Mouse (Mus musculus) stomach, embryonic 16.5 days (tissue): ENCODE data around the gene Cma2. TPM values are rescaled to one million over a fixed set of nuclear protein-coding genes. Genes with fewer than 3 reads are reported as not detected.

Source experiments
- ATAC-seq: fragments of 200-750 bp; cut with Nextera tagmentation; 2 replicates; pipeline ENCODE4 v1.8.0; 2017; ENCODE audit warnings: moderate number of reproducible peaks, moderate TSS enrichment; ENCODE audit not compliant: insufficient read depth, low FRiP score
- H3K27ac ChIP-seq: fragments of 300-500 bp; sonication (generic); 2 replicates; pipeline ENCODE4 v1.5.1; 2014; ENCODE audit warnings: low read length
- H3K27me3 ChIP-seq: fragments of 300-500 bp; sonication (generic); 2 replicates; pipeline ENCODE4 v1.6.1; 2014; ENCODE audit warnings: low read length, control low read depth, mixed read lengths; ENCODE audit not compliant: control insufficient read depth, insufficient read depth
- H3K36me3 ChIP-seq: fragments of 300-500 bp; sonication (generic); 2 replicates; pipeline ENCODE4 v1.6.1; 2014; ENCODE audit warnings: low read length; ENCODE audit not compliant: control insufficient read depth, insufficient read depth
- H3K4me1 ChIP-seq: fragments of 300-500 bp; sonication (generic); 2 replicates; pipeline ENCODE4 v1.6.1; 2014; ENCODE audit warnings: low read length, control low read depth, mixed read lengths; ENCODE audit not compliant: control insufficient read depth, insufficient read depth
- H3K4me2 ChIP-seq: fragments of 300-500 bp; sonication (generic); 2 replicates; pipeline ENCODE4 v1.6.1; 2014; ENCODE audit warnings: low read depth, low read length, mixed read lengths
- H3K4me3 ChIP-seq: fragments of 300-500 bp; sonication (generic); replicated peaks from 2 replicates; pipeline ENCODE4 v1.5.1; 2014; ENCODE audit warnings: mild to moderate bottlenecking, low read length
- H3K9ac ChIP-seq: fragments of 300-500 bp; sonication (generic); 2 replicates; pipeline ENCODE4 v1.6.1; 2014; ENCODE audit warnings: low read length
- H3K9me3 ChIP-seq: fragments of 300-500 bp; sonication (generic); replicated peaks from 2 replicates; pipeline ENCODE4 v1.6.1; 2016; ENCODE audit warnings: low read length, control low read depth; ENCODE audit not compliant: control insufficient read depth
- WGBS: fragments of 180-500 bp; shearing (Covaris S2); extraction: QIAGEN DNeasy Blood & Tissue Kit; methylation state at CpG from one replicate; pipeline ENCODE4 v1.1.7; 2014; 5-methylcytosine and 5-hydroxymethylcytosine counted together
- polyA plus RNA-seq: library from polyadenylated mRNA; unstranded; fragments of >200 nt; fragmentation: Nextera tagmentation; extraction: Ambion mirVana; gene quantifications from 2 replicates; pipeline ENCODE4 v1.2.1, GENCODE M21; 2015

Cma2 gene
- polyA plus RNA-seq, result not detected in 2 replicates

DNA sequence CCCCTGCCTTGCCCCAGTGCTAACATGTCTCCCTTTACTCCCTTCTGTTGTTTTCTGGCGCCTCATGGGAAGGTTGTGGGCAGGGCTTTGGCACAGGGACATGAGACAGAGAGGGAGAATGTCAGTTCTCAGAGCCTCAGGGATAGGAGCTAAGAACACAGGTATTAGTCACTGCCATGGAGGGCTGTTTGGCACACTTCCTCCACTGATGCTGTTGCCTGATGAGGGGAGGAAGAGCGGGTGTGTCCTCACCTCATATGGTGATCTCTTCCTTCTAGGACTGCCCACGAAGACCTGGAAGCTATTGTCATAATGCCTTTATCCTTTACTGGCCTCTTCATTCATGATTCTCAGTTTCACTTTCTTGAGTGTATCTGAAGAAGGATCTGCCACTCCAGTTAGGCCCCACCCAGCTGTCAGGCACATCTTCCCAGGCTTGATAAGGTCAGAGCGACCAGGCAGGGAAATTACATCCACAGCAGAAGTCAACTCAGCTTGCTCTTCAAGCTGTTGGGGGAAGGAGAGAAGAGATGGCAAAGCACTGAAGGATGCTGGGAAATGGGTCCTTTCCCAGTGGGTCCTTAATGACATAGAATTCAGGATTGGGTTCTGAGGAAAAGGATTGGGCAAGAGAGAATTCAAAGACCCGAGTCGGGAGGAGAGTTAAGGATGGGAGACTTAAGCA lies at the start of gene Cma2:
TSS of gene Cma2 (plus strand) at position 635 of the 685 bp plus-strand sequence.
- no peaks in the 10 kb centered on the region for H3K9me3 ChIP-seq
- H3K27ac ChIP-seq, result no peak within 1 kb of the TSS
- H3K9ac ChIP-seq, result no peak within 1 kb of the TSS
- no peaks in the 10 kb centered on the region for H3K27me3 ChIP-seq
- no peaks in the 10 kb centered on the region for H3K4me1 ChIP-seq
- no peak within 1 kb of the TSS for H3K4me2 ChIP-seq
- no peak for ATAC-seq
- no peak within 1 kb of the TSS for H3K4me3 ChIP-seq
- no peaks in the 10 kb centered on the region for H3K36me3 ChIP-seq
- 77% methylated on average over 6 of the region's 6 CpGs for WGBS

DNA sequence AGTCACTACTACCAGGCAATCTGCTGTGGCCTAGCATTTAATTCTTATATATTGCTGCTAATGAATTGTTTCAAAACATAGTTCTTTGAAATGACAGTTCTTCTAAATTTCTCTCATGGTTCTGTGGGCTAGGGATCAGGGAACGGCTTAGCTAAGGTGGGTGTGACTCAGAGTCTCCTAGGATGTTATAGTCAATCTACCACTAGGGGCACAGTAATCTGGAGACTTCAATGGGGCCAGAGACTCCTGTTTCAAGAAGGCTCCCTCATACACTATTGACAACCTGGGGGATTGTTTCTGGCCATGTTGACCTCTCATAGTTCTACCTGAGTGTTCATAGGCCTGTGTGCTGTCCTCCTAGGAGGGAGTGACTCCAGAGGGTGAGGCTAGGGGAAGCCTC lies 45.3 kb upstream of the Cma2 start:
- no peak overlapping the region for H3K4me2 ChIP-seq
- H3K36me3 ChIP-seq, result no peaks in the 10 kb centered on the region
- H3K27ac ChIP-seq, result no peak overlapping the region
- no peaks in the 10 kb centered on the region for H3K27me3 ChIP-seq
- no peak overlapping the region for H3K4me3 ChIP-seq
- ATAC-seq, result no peak
- H3K4me1 ChIP-seq, result peaks cover 3% of the 10 kb centered on the region; the same call in 1 of the 2 replicates
- H3K9me3 ChIP-seq, result no peaks in the 10 kb centered on the region
- no peak overlapping the region for H3K9ac ChIP-seq
- 14% methylated on average over 1 of the region's 1 CpGs for WGBS

DNA sequence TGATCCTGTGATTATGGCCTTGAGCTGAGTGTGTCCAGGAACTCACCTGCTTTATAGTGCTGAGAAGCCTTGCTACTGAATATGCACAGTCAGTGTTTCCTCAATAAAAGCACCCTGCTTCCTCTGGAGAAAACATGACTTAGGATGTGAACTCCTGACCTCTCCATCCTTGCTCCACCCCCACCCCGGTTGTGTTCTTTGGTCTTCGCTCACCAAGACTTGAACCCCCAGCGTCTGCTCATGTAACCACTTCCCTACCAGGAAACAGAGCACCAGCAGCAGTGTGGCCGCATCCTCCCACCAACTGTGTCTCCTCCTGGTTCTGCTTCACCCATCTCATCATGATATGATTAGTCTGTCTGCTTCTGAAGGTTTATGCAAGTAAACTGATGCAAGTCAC lies 37.4 kb upstream of the Cma2 start:
- 48% methylated on average over 4 of the region's 4 CpGs for WGBS
- ATAC-seq, result no peak
- no peak overlapping the region for H3K27ac ChIP-seq

DNA sequence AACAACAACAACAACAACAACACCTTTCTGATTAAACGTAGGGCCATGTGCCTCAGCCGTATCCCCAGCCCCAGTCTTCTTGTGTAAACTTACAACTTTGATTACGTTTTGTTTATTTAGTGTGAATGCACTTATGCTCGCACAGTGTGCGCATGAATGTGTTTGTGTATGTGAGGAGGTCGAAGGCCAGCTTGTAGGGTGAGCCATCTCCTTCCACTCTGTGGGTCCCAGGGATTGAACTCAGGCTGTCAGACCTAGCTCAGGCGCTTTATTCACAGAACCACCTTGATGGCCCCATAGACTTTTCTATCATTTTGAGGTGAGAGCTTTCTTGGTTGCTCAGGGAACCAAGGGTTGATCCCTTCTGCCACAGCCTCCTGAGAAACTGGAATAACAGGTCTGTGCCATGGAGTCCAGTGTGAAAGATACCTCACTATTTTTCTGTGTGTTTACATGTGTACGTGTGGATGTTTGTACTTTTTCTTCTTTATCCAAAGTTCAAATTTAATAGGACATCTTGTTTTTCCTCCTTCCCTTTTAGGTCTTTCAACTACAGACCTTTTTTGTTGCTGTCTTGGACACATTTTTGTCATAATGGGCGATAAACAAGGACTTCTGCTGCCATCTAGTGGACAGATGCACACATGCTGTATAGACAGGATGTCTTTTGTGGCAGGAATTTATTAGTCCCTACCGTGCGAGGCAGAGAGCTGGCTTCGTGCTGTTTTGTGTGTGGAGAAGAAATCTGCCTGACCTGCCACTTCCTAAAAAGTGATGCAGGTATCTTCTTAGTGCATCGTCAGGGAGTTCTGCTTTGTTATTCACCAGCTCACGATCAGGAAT lies 32.3 kb upstream of the Cma2 start:
- H3K4me2 ChIP-seq, result 0 out of 2 replicates have a peak overlapping the region, but pooled peaks have one; percentile 0

More for the DNA sequence above, 37.4 kb upstream of the Cma2 start:
- Histone ChIP-seq H3K27me3 (no peaks in the 10 kb centered on the region), H3K36me3 (no peaks in the 10 kb centered on the region), H3K4me2 (no peak overlapping the region), H3K4me3 (no peak overlapping the region), H3K9ac (no peak overlapping the region), H3K4me1 (0 out of 2 replicates have a peak, but pooled peaks cover 3% of the 10 kb centered on the region), H3K9me3 (no peaks in the 10 kb centered on the region)

DNA sequence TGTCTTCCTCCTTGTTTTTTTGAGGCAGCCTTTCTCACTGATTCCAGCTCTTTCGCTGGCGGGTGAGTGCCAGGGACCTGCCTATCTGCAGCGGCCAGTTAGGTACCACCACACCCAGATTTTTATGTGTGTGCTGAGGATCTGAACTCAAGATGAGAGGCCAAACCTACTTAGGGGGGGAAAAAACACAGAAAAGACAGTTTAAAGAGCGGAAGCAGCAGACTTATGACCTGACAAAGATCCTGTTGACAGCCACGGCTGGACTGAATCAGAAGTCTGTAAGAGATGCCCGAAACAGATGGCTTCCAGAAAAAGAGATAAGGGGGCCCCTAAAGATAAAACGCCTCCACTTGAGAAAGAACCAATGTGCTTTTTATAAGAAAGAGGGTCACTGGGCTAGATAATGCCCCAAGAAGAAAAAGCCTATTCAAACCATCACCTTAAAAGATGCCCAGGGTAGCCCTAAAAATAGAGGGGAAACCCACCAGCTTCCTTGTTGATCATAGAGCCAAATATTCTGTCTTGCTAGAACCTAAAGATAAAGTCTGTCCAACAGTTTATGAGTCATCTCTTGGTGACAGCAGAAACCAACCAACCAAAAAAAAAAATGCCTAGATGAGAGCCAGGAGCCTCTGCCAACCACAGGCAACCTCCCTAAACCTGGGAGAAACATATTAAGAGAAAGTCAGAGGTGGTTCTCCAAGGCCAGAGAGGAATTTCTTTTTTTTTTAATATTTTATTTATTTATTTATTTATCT lies 28.1 kb upstream of the Cma2 start:
- no peaks in the 10 kb centered on the region for H3K9me3 ChIP-seq
- 50% methylated on average over 7 of the region's 7 CpGs for WGBS
- ATAC-seq, result no peak
- no peak overlapping the region for H3K27ac ChIP-seq
- no peak overlapping the region for H3K4me3 ChIP-seq
- no peaks in the 10 kb centered on the region for H3K27me3 ChIP-seq
- H3K36me3 ChIP-seq, result no peaks in the 10 kb centered on the region
- no peak overlapping the region for H3K9ac ChIP-seq
- H3K4me2 ChIP-seq, result no peak overlapping the region
- 0 out of 2 replicates have a peak, but pooled peaks cover 6% of the 10 kb centered on the region for H3K4me1 ChIP-seq

More for the DNA sequence above, 32.3 kb upstream of the Cma2 start:
- ATAC-seq, result peak; percentile 82
- H3K27ac ChIP-seq, result peak overlapping the region; percentile 56; the same call in 1 of the 2 replicates
- no peaks in the 10 kb centered on the region for H3K36me3 ChIP-seq
- 16% methylated on average over 14 of the region's 14 CpGs for WGBS
- H3K4me1 ChIP-seq, result 0 out of 2 replicates have a peak, but pooled peaks cover 6% of the 10 kb centered on the region
- no peaks in the 10 kb centered on the region for H3K9me3 ChIP-seq
- H3K27me3 ChIP-seq, result no peaks in the 10 kb centered on the region
- H3K4me3 ChIP-seq, result no peak overlapping the region
- H3K9ac ChIP-seq, result peak overlapping the region; percentile 9; the same call in 1 of the 2 replicates

DNA sequence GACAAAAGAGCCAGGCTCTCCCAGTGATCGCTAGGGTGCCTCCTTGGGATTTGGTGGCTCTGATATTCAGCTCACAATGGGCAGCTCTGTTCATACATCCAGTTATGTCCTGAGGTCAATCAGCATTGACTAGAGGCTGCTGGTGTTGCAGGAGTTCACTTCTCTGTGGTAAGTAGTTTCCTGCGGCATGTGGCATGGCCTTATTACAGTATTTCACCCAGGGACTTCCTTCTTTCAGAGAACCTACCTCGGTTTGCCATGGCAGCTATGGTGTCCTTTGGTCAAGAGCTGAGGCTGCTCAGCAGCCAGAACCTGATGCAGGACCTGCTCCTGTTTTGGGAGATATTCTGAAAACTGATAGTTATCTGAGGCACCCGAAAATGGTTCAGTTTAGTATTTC lies 23.9 kb upstream of the Cma2 start:
- no peak for ATAC-seq
- H3K9me3 ChIP-seq, result no peaks in the 10 kb centered on the region
- WGBS, result 74% methylated on average over 4 of the region's 4 CpGs

DNA sequence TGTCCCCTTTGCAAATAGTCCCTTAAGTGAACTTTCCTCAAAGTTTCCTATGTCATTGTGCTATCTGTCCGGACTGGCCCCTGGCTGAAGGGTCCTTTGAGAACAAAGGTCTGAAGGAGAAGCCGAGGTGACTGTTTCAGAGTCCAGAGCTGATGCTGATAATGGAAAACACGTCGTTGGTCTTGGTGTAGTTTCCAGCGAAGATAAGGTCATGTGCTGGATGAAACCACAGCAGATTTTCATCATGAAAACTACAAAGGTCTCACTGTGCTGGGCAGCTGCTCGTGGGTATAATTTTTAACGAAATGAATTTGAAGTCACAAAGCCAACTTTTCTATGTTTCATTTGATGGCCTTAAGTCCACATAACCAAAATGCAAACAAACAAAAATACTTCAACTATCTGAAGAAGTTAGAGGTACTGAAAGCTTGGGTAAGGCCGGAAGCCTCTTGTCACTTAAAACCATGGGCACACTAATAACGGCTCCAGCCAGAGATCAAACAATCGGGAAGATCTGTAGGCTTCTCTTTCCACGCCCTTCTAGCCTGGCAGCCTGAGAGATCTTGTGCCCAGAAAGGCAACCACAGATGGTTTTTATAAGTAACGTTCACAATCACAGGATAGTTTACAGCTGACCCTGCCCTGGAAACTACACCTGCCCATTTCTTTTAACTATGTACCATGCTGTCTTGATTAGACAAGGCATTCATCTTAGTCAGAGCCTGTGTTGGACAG lies 21.4 kb upstream of the Cma2 start:
- WGBS, result 59% methylated on average over 12 of the region's 12 CpGs
- no peak for ATAC-seq
- no peak overlapping the region for H3K9ac ChIP-seq
- H3K4me3 ChIP-seq, result no peak overlapping the region
- no peak overlapping the region for H3K27ac ChIP-seq
- H3K4me1 ChIP-seq, result no peaks in the 10 kb centered on the region
- no peaks in the 10 kb centered on the region for H3K36me3 ChIP-seq
- no peak overlapping the region for H3K4me2 ChIP-seq
- no peaks in the 10 kb centered on the region for H3K9me3 ChIP-seq
- H3K27me3 ChIP-seq, result no peaks in the 10 kb centered on the region

More for the DNA sequence above, 23.9 kb upstream of the Cma2 start:
- Histone ChIP-seq H3K4me2 (no peak overlapping the region), H3K36me3 (no peaks in the 10 kb centered on the region), H3K9ac (no peak overlapping the region), H3K27me3 (no peaks in the 10 kb centered on the region), H3K4me1 (no peaks in the 10 kb centered on the region), H3K27ac (no peak overlapping the region), H3K4me3 (no peak overlapping the region)

DNA sequence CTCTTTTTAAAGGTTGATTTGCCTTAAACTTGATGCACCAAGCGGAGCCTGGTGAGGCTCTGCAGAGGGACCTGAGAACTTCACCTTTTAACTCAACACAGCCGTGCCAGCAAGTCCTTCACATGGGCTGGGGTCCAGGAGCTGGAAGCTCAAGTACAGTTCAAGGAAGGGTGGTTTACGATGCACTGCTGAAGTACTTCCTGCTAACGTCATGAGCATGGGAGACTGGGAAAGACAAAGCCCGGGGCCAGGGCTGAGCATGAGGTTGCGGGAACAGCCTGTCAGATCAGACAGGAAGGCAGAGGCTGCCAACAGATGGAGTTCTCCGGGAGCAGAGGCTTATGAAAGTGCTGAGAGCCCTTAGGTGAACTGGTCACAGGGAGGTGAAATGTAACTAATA lies 17.2 kb upstream of the Cma2 start:
- no peaks in the 10 kb centered on the region for H3K9me3 ChIP-seq
- no peak for ATAC-seq
- H3K4me2 ChIP-seq, result peak overlapping the region; percentile 12; the same call in 1 of the 2 replicates
- no peaks in the 10 kb centered on the region for H3K36me3 ChIP-seq
- no peaks in the 10 kb centered on the region for H3K4me1 ChIP-seq
- H3K4me3 ChIP-seq, result no peak overlapping the region
- no peak overlapping the region; the same call in 1 of the 2 replicates for H3K9ac ChIP-seq
- H3K27me3 ChIP-seq, result no peaks in the 10 kb centered on the region
- 25% methylated on average over 7 of the region's 7 CpGs for WGBS
- no peak overlapping the region for H3K27ac ChIP-seq
